Mouse (Mus musculus) frontal cortex, postnatal 10 days (tissue): ENCODE results near the gene Wwox.

Experiments
- DNase-seq, 2 experiments: peaks; one replicate each; pipeline ENCODE4 v3.0.0; 2022; ENCODE audit warnings: low spot score in 2 of 2, mixed read lengths in 1 of 2

Gene Wwox

DNA sequence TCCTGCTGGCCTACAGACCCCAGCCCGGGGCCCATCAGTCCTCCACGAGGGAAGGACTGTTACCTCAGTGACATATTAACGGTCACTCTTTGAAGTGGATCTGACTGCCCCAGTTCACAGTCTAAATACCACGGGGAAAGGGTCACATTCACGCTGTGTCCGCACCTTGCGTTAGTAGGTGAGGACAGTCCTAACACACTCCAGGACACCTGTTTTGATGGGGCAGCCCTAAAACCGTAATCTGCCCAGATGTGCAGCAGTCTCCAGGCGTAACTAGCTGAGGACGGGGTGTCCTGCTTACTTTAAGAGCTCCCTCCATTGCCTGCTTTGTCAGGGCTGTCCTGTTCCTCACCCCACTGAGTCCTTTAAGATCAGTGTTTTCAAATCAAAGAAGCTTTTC is 160.1 kb downstream of the Wwox start:
- no peak for DNase-seq

DNA sequence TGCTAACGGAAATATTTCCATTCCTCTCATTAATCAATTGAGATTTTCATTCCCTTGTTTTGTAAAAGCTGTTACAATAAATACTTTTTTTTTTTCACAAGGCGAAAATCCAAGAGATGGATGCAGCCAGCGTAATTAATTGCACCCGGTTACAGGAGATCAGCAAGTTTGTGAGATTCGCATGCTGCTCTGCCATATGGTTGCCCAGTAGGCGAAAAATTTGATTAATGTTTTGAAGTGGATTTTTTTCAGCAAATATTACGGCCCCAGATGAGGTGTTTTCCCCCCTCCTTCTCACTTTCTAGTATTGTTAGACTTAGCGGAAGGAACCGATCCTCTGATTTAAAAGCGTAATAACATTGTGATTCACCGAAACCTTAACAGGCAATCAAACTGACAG is 160.7 kb downstream of the Wwox start:
- no peak for DNase-seq

GRCm38 (mm10) chr8:114603046-114603445 is 163.6 kb downstream of the Wwox start:
- DNase-seq = no peak

GRCm38 (mm10) chr8:114603561-114603960 is 164.1 kb downstream of the Wwox start:
- no peak for DNase-seq

GRCm38 (mm10) chr8:114604315-114604714 is 164.9 kb downstream of the Wwox start:
- no peak for DNase-seq

DNA sequence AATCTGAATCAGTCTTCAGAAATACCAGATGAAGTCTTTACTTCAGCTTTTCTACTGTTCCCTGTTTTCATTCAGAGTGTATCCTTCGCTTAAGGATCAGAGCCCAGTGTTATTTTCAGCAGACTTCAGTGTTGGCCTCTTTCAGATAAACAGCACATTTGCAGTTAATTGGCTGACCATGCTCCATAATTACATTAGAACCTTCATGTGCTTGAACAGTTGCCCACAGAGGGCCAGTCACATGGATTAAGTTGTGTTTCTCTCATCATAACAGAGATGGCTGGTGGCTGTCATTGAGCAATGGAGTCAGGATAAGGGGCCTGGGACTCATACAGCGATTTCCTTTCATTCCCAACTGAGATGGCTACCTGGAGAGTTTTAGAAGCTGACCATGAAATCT is 166.2 kb downstream of the Wwox start:
- no peak for DNase-seq

- no peak for DNase-seq
These were observed 169.9 kb downstream of the Wwox start for GRCm38 (mm10) chr8:114609330-114609729.

DNA sequence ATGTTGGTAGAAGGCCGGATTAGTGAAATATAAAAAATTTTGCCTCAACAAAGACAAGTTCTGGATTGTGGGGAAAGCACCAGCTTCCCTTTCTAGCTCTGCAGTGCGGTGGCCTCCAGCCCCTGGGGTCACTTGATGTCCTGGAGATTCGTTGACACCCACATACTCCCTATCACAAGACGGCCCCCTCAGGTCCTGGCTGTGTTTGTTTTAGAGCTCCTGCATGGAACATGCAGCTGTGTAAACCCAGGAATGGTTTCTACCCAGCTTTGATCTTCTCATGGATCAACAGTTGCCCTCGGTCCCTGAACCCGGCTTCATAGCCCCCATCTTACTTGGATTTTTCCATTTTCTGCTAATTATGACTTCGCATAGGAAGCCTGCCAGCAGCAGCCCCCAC is 171.6 kb downstream of the Wwox start:
- DNase-seq = no peak

- no peak for DNase-seq
These were observed 172.6 kb downstream of the Wwox start for GRCm38 (mm10) chr8:114612091-114612490.

DNA sequence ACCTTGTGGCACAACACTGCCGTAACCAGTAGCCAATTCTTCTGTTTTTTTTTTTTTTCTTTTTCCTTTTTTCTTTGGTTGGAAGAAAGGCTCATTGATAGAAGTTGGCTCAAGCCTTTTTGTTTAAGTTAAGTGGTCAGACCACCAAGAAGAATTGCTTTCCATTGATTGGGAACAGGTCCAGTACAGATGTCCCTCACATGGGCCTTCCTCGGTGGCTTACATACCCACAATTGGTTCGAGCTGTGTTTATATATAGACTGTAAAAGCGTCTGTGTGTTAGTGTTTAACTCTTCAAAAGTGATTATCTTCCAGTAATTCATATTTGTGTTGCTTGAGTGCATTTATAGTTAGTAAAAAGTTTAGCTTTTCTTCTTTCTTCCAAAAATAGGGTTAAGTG is 176.0 kb downstream of the Wwox start:
- no peak for DNase-seq

- no peak for DNase-seq
These were observed 176.5 kb downstream of the Wwox start for GRCm38 (mm10) chr8:114615908-114616307.

GRCm38 (mm10) chr8:114618908-114619508 is 179.6 kb downstream of the Wwox start:
- DNase-seq = no peak

DNA sequence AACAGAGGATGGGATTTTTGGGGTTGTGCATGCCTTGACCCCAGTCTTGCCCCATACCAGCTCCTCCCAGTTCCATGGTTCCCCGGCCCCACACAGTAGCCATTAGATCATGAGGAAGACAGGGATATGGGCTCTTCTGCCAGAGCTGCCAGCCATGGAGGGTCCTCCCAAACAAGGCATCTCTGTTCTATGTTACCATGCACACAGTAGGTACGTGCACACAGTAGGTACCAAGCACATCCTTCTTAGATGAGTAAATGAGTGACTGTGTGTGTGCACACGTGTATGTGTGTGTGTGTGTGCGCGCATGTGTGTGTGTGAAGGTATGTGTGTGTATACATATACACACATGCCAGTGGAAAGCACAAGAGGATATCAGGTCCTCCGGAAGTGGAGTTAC is 185.9 kb downstream of the Wwox start:
- DNase-seq = no peak

DNA sequence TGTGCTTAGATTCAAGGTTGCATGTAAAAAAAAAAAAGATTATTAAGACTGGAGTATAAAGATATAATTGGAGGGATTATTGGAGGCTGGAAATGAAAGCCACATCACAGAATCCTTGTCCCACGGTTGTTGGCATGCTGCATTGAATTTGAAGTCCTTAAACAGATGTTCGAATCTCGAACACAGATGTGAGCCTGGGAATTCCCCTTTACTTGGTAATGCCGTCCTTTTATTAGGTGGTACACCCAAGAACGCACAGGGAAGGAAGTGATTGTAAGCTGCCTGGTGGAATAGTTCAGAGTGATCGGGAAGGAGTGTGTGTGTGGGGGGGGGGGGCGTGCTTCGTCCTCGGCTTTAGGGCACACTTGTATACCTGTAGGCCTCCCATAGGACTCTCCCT is 187.4 kb downstream of the Wwox start:
- DNase-seq = no peak

DNA sequence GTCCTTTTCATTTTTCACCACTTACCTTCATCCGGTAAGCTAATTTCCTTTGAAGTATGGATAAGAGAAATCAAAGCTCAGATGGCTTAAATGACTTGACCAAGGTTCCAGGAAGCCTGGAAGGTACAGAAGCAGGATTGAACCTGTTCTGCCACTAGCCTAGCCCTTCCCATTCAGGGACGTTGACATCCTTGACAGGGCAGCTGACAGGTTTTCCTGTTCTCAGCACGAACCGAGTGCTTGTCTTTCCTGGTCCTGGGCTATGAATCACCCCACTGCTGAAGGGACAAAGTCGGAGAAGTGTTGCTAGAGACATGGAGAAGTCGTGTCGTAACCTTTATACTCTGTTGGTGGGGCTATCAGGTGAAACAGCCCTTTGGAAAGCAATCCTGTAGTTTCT is 190.3 kb downstream of the Wwox start:
- DNase-seq = no peak

- no peak for DNase-seq
These were observed 191.6 kb downstream of the Wwox start for GRCm38 (mm10) chr8:114631087-114631486.

GRCm38 (mm10) chr8:114634151-114634550 is 194.7 kb downstream of the Wwox start:
- DNase-seq = no peak

DNA sequence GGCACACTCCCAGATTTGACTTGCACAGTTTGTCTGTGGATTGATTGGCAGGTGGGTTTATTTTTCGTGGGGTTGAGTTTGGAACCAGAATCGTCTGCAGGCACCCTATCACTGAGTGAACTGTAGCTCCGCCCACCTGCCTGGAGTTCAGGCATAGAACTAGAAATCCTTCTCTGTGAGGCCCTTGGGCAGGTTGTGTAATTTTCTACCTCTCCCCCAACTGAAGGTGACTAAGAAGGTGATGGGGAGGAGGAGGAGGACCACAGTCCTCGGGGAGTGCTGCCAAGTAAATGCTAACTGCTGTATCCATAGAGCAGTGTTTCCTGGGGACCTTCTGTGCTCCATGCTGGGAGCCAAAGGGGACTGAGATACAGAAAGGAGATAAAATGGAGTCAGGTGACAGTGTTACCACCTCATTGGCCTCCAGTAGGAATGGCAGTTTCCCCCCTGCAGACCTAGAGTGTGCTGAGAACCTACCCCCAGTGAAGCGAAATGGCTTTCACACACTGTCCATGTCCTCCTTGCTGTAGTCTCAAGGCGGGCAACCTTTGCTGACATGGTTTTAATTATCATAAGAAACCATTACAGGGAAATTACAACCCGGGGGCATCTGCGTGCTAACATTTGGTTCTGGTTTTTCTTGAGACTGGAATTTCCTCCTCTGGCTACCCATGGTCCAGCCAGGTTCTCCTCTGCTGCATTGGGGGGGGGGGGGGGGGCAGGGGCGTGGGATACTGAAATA is 195.4 kb downstream of the Wwox start:
- no peak for DNase-seq

DNA sequence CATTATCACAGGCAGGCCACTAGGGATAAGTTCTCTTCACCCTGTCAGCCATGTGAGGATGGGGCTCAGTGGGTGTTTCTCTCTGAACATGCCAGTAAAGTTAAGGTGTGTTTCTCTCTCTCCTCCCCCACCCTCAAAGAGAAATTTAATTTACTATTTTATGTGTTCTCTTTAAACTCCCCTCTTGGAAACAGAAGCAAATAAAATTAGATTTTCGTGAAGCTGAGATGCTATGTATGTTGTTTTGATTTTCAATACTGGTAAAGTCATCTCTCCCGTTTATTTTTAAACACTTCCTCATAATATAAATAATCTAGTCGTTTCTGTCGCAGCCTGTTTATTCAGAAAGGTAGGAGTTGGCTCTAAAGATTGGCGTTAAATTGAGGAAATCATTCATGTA is 196.9 kb downstream of the Wwox start:
- no peak for DNase-seq

DNA sequence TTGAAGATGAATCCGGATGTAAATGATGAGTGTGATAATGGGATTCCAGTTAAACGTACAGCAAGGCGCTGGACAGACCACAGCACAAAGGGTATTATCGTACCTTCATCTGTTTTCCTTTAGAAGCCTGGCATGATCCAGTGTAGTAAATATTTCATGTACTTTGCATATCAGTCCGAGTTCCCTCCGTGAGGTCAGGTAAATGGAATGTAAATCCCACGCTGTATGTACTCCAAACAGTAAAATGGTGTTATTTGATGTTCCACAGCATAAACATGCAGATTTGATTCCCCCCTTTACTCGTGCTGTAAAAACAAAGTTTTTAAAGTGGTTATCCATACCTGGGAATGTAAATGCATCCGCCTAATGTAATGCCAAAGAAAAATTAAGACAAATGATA is 202.4 kb downstream of the Wwox start:
- DNase-seq = no peak

GRCm38 (mm10) chr8:114650789-114651188 is 211.3 kb downstream of the Wwox start:
- no peak for DNase-seq

GRCm38 (mm10) chr8:114657789-114658188 is 218.3 kb downstream of the Wwox start:
- DNase-seq = no peak

- no peak for DNase-seq
These were observed 219.0 kb downstream of the Wwox start for GRCm38 (mm10) chr8:114658475-114658874.

GRCm38 (mm10) chr8:114663053-114663452 is 223.6 kb downstream of the Wwox start:
- DNase-seq = no peak
